Mouse (Mus musculus): ENCODE measurements around the gene Acaca.
A peak's percentile ranks its signal among the peaks of the same experiment; 100 is the strongest.

Acaca gene

GRCm38 (mm10) chr11:84146081-84146480, 16.6 kb downstream of the Acaca start:
- DNase-seq (ENCODE audit: low read depth, low spot score): peak; percentile 12

GRCm38 (mm10) chr11:84150884-84151283, 21.4 kb downstream of the Acaca start:
- peak; percentile 16 for DNase-seq (ENCODE audit: low read depth, low spot score)

- DNase-seq (ENCODE audit: low read depth, low spot score): no peak
Measured at GRCm38 (mm10) chr11:84156535-84157262, 27.2 kb downstream of the Acaca start.

GRCm38 (mm10) chr11:84164123-84164522, 34.7 kb downstream of the Acaca start:
- no peak for DNase-seq (ENCODE audit: low read depth, low spot score)

GRCm38 (mm10) chr11:84164561-84164960, 35.1 kb downstream of the Acaca start:
- DNase-seq (ENCODE audit: low read depth, low spot score): no peak

GRCm38 (mm10) chr11:84167046-84167526, 37.6 kb downstream of the Acaca start, which contains the start of gene Gm11437:
TSS of gene Gm11437 (minus strand) at chr11:84167476.
- no peak for DNase-seq (ENCODE audit: low read depth, low spot score)

GRCm38 (mm10) chr11:84168701-84169288, 39.3 kb downstream of the Acaca start:
- DNase-seq (ENCODE audit: low read depth, low spot score): peak; percentile 81

- no peak for DNase-seq (ENCODE audit: low read depth, low spot score)
Measured at GRCm38 (mm10) chr11:84172539-84173435, 43.3 kb downstream of the Acaca start.

- no peak for DNase-seq (ENCODE audit: low read depth, low spot score)
Measured at GRCm38 (mm10) chr11:84178571-84178970, 49.1 kb downstream of the Acaca start.

- DNase-seq (ENCODE audit: low read depth, low spot score): peak; percentile 96
Measured at GRCm38 (mm10) chr11:84179226-84179953, 49.9 kb downstream of the Acaca start.

- DNase-seq (ENCODE audit: low read depth, low spot score): peak; percentile 82
Measured at GRCm38 (mm10) chr11:84179954-84180598, 50.6 kb downstream of the Acaca start.

- no peak for DNase-seq (ENCODE audit: low read depth, low spot score)
Measured at GRCm38 (mm10) chr11:84181286-84181685, 51.8 kb downstream of the Acaca start.

GRCm38 (mm10) chr11:84188530-84188929, 59.1 kb downstream of the Acaca start:
- no peak for DNase-seq (ENCODE audit: low read depth, low spot score)

- no peak for DNase-seq (ENCODE audit: low read depth, low spot score)
Measured at GRCm38 (mm10) chr11:84190581-84191233, 61.2 kb downstream of the Acaca start.

GRCm38 (mm10) chr11:84193249-84193648, 63.8 kb downstream of the Acaca start:
- peak; percentile 24 for DNase-seq (ENCODE audit: low read depth, low spot score)

- DNase-seq (ENCODE audit: low read depth, low spot score): peak; percentile 66
Measured at GRCm38 (mm10) chr11:84194751-84195150, 65.3 kb downstream of the Acaca start.

GRCm38 (mm10) chr11:84197607-84198402, 68.3 kb downstream of the Acaca start:
- peak; percentile 58 for DNase-seq (ENCODE audit: low read depth, low spot score)

GRCm38 (mm10) chr11:84205776-84206175, 76.3 kb downstream of the Acaca start:
- no peak for DNase-seq (ENCODE audit: low read depth, low spot score)

GRCm38 (mm10) chr11:84210876-84211275, 81.4 kb downstream of the Acaca start:
- no peak for DNase-seq (ENCODE audit: low read depth, low spot score)
